Mouse (Mus musculus) ES-CJ7 (cell line): ENCODE measurements around the gene Ugt1a2.
A peak's percentile ranks its signal among the peaks of the same experiment; 100 is the strongest.
"Not testable (repeated sequence)": the region's sequence is repeated elsewhere in the genome, so short reads cannot be mapped to it uniquely, and the experiment has no call there.

Experiments used
- DNase-seq: peaks from one replicate; pipeline ENCODE4 v3.0.0; 2011; ENCODE audit warnings: low read depth, low spot score

Gene Ugt1a2

GRCm38 (mm10) chr1:88200456-88200855, at the start of gene Ugt1a2:
Gene Ugt1a2, plus strand, starts transcription at chr1:88200601.
- DNase-seq = no peak

DNA sequence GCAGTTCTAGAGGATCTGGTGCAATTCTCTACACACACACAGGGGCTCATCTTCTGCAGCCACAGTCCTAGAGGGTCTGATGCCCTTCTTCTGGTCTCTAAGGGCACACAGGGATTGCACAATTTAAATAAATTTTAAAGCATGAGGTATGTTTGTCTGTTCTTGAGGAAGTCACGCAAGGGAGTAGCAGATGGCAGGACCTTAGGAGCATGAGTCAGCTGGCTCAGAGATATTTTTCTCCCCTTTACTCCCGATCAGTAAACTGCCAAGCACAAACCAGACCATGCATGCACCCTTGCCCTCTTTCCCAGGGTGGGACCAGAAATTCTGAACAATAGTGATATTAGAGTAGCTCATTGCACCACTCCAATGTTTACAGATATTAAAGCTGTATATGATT, 42.0 kb upstream of the Ugt1a2 start:
- DNase-seq = no peak

GRCm38 (mm10) chr1:88165711-88166110, 34.7 kb upstream of the Ugt1a2 start, which contains the start of gene Ugt1a5:
Gene Ugt1a5, plus strand, starts transcription at chr1:88166012.
- no peak for DNase-seq

DNA sequence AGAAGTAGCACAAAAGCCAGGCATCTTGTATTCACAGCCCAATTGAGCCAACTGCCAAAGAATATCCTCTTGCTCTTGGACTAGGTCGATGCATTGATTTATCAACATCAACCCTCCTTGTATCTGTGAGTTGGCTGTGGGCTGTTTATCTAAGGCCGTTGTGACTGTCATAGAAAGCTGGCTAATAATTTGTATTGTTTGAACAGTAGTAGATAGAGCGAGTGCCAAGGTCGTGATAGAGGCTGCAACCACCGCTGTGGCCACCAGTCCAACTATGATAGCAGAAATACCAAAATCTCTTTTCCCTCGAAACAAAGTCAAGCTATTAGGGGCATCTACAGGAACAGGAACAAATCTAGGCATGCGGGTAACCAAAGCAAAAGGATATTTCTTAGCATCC, 28.2 kb upstream of the Ugt1a2 start:
- not testable (repeated sequence) for DNase-seq

DNA sequence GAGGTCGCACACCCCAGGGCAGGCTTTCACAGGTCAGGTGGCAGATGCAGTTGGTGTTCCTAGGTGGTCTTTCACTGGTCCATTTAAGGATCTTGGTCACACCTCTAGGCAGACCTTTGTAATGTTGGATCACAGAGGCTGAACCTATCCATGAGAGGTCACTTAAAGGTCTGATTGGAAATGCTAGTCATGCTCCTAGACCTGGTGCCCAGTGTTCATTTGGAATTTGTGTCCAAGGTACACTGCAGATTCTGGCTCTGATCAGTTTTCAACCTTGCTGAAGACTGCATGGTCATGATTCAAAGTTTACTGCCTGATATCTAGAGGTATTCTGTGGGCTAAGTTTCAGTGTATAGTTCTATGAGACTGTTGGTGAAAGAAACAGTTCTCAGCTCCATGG, 20.7 kb upstream of the Ugt1a2 start:
- no peak for DNase-seq

DNA sequence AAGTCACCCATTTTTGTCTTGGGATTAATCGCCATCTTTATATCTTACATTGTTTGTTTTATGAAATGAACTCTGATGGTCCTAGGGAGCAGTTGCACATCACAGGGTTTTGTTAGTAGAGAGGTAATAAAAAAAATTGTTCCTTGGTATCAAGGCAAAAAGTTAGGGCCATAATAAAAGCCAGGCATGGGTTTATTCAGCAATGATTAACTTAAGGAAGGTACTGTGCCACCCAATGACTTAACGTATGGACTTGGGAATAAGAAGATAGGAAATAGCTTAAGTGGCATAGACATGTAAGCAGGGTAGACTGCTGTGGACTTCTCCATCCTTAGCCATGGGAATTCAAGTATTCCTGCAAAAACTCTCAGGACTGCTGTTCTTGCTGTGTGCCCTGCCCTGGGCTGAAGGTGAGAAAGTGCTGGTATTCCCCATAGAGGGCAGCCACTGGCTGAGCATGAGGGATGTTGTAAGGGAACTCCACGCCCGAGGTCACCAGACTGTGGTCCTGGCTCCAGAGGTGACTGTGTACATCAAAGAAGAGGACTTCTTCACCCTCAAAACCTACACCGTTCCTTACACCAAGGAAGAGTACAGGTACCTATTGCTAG, 14.0 kb upstream of the Ugt1a2 start:
- no peak for DNase-seq

GRCm38 (mm10) chr1:88192136-88192535, 8.3 kb upstream of the Ugt1a2 start:
- DNase-seq = no peak

DNA sequence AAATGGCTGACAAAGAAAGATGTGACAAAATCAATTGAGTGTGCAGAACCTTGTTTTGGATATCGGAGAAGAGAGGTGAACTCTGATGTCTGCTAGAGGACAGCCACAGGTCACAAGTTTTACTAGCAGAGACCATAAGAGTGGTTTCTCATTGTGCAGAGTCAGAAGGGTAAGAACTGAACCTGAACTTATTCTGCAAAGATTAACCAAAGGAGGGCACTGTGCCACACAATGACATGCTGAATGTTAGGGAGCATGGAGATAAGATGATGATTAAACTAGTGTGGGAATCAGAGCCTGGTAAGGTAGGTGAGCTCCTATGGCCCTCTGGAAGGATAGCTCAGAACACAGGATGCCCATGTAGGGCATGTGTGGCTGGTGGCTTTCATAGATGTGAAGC, 4.7 kb upstream of the Ugt1a2 start:
- no peak for DNase-seq

GRCm38 (mm10) chr1:88197443-88197842, 3.0 kb upstream of the Ugt1a2 start:
- no peak for DNase-seq

DNA sequence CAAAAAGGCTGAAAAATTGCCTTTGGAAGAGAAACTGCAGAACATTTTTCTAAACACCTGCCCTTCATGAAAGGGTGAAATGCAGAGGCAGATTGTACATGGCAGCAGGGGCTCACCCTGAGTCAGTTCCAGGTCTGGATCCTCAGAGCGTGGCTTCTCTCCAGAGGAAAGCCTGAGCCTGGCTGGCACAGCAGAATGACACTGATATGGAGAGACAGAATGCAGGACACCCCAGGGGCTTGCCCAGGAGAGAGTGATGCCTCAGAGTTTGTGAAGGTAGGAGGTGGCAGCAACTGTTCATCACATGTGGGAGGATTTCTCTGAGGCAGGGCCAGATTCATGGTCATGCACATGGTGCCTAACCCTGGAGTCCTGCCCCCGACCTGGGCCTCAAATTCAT, 405 bp upstream of the Ugt1a2 start:
- no peak for DNase-seq

GRCm38 (mm10) chr1:88205294-88205922, 5.0 kb downstream of the Ugt1a2 start, which contains the start of gene Dnajb3:
Gene Dnajb3, minus strand, starts transcription at chr1:88205782.
- DNase-seq = peak; percentile 82

- DNase-seq = no peak
These were observed 6.6 kb downstream of the Ugt1a2 start for GRCm38 (mm10) chr1:88206843-88207479.

DNA sequence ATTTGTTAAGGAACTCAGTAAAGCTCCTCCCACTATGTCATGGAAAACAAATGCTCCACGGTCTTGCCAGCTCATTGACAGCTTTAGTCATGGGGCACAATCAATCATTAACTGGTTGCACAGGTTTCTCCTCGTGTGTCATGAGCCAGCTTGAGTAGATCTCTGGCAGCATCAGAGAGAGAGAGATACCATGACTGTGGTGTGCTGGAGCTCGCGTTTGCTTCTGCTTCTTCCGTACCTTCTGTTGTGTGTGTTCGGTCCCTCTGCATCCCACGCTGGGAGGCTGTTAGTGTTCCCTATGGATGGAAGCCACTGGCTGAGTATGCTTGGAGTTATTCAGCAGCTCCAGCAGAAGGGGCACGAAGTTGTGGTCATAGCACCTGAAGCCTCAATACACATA, 11.4 kb downstream of the Ugt1a2 start, which contains the start of gene Ugt1a1:
TSS of gene Ugt1a1 (plus strand) at position 148 of the 400 bp plus-strand sequence.
- no peak for DNase-seq

DNA sequence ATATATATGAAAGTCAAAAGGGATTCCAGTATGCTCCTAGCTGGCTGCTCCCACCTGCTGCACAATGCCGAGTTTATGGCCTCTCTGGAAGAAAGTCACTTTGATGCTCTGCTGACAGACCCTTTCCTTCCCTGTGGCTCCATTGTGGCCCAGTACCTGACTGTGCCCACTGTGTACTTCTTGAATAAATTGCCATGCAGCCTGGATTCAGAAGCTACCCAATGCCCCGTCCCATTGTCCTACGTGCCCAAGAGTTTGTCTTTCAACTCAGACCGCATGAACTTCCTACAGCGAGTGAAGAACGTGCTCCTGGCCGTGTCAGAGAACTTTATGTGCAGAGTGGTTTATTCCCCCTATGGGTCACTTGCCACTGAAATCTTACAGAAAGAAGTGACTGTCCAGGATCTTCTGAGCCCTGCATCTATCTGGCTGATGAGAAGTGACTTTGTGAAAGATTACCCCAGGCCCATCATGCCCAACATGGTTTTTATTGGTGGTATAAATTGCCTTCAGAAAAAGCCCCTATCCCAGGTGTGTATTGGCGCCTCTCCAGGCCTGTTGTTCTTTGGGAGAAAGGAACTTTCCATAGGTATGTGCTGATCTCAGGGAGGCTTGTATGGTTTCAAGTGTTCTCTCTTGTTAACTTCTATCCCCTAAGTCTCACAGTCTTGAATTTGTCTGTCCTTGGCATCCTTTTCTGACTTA, 12.1 kb downstream of the Ugt1a2 start:
- DNase-seq = no peak

DNA sequence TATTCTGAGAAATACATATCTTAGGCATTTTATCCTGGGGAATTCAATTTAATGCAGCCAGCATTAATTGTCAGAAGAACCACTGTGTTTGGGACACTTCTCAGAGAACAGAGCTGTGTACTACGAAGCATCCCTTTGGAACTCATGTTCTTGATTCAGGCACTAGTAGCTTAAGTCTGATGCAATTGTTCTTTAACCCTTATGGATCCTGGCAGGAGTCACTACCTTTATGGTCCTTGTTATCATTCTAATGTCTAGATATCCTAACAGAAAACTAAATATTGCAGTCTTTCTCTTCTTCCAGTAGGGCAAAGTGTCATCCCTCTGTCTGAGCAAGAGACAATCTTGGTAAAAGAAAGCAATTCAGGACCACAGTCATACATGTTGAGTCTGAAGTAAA, 12.7 kb downstream of the Ugt1a2 start:
- DNase-seq = no peak

GRCm38 (mm10) chr1:88213766-88214461, 13.5 kb downstream of the Ugt1a2 start:
- no peak for DNase-seq

- no peak for DNase-seq
These were observed 14.1 kb downstream of the Ugt1a2 start for GRCm38 (mm10) chr1:88214462-88214952.

- peak; percentile 14 for DNase-seq
These were observed 15.3 kb downstream of the Ugt1a2 start for GRCm38 (mm10) chr1:88215466-88216380.

- no peak for DNase-seq
These were observed 16.1 kb downstream of the Ugt1a2 start for GRCm38 (mm10) chr1:88216551-88216950.

DNA sequence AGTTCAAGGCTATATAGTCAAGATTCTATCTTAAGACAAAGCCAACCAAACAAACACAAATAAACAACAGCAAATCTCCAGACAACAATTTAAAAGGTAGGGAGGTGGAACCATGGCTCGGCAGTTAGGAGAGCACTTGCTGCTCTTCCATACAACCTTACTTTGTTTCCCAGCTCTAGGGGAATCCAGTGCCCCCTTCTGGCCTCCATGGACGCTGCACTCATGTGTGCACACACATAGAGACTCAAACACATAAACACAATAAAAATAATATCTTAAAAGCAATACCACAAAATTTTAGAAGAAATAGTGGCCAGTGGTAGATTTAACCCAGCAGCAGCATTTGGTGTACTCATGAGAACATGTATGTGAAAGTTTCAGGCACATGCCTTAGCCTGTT, 16.7 kb downstream of the Ugt1a2 start:
- DNase-seq = peak; percentile 32
